Mouse (Mus musculus): Measurements from ENCODE around the gene Secisbp2l. TPM values are rescaled to one million over a fixed set of nuclear protein-coding genes. Genes with fewer than 3 reads are reported as not detected.

Secisbp2l gene
- 10 to 100 TPM; 24.2 to 24.5 TPM for polyA plus RNA-seq (2017; shearing (Covaris generic))

GRCm38 (mm10) chr2:125782719-125783109, at the start of gene Secisbp2l:
Gene Secisbp2l (minus strand): TSS chr2:125782870.
- ATAC-seq = peak; percentile 90

GRCm38 (mm10) chr2:125829924-125830323, 47.3 kb upstream of the Secisbp2l start:
- peak; percentile 85 for ATAC-seq

- no peak for ATAC-seq
Measured at GRCm38 (mm10) chr2:125827898-125828297, 45.2 kb upstream of the Secisbp2l start.

- ATAC-seq = no peak
Measured at GRCm38 (mm10) chr2:125826201-125826600, 43.5 kb upstream of the Secisbp2l start.

- ATAC-seq = no peak
Measured at GRCm38 (mm10) chr2:125820397-125820796, 37.7 kb upstream of the Secisbp2l start.

GRCm38 (mm10) chr2:125813972-125814595, 31.4 kb upstream of the Secisbp2l start:
- ATAC-seq = no peak

GRCm38 (mm10) chr2:125811332-125811731, 28.7 kb upstream of the Secisbp2l start:
- no peak for ATAC-seq

GRCm38 (mm10) chr2:125809551-125809950, 26.9 kb upstream of the Secisbp2l start:
- no peak for ATAC-seq

- ATAC-seq = no peak
Measured at GRCm38 (mm10) chr2:125805826-125806225, 23.2 kb upstream of the Secisbp2l start.

- ATAC-seq = no peak
Measured at GRCm38 (mm10) chr2:125801947-125802346, 19.3 kb upstream of the Secisbp2l start.

- no peak for ATAC-seq
Measured at GRCm38 (mm10) chr2:125801038-125801437, 18.4 kb upstream of the Secisbp2l start.

GRCm38 (mm10) chr2:125800428-125800827, 17.8 kb upstream of the Secisbp2l start:
- ATAC-seq = no peak

GRCm38 (mm10) chr2:125797872-125798271, 15.2 kb upstream of the Secisbp2l start:
- peak; percentile 81 for ATAC-seq

GRCm38 (mm10) chr2:125795118-125795517, 12.4 kb upstream of the Secisbp2l start:
- no peak for ATAC-seq

GRCm38 (mm10) chr2:125794166-125794565, 11.5 kb upstream of the Secisbp2l start:
- no peak for ATAC-seq

- no peak for ATAC-seq
Measured at GRCm38 (mm10) chr2:125792879-125793261, 10.2 kb upstream of the Secisbp2l start.

- ATAC-seq = no peak
Measured at GRCm38 (mm10) chr2:125792144-125792878, 9.6 kb upstream of the Secisbp2l start.

- peak; percentile 82 for ATAC-seq
Measured at GRCm38 (mm10) chr2:125791485-125791885, 8.8 kb upstream of the Secisbp2l start.

- no peak for ATAC-seq
Measured at GRCm38 (mm10) chr2:125790242-125790641, 7.6 kb upstream of the Secisbp2l start.

- ATAC-seq = no peak
Measured at GRCm38 (mm10) chr2:125789265-125789664, 6.6 kb upstream of the Secisbp2l start.

- ATAC-seq = no peak
Measured at GRCm38 (mm10) chr2:125788785-125789184, 6.1 kb upstream of the Secisbp2l start.

GRCm38 (mm10) chr2:125788351-125788750, 5.7 kb upstream of the Secisbp2l start:
- ATAC-seq = peak; percentile 62

- no peak for ATAC-seq
Measured at GRCm38 (mm10) chr2:125785021-125785420, 2.4 kb upstream of the Secisbp2l start.

- ATAC-seq = no peak
Measured at GRCm38 (mm10) chr2:125784392-125784791, 1.7 kb upstream of the Secisbp2l start.

Data from CD4-positive, CD25-positive, alpha-beta regulatory T cell, adult 4 months (primary cell).